14 mouse cellular contexts compared by ENCODE assay signal in the genomic region with DNA sequence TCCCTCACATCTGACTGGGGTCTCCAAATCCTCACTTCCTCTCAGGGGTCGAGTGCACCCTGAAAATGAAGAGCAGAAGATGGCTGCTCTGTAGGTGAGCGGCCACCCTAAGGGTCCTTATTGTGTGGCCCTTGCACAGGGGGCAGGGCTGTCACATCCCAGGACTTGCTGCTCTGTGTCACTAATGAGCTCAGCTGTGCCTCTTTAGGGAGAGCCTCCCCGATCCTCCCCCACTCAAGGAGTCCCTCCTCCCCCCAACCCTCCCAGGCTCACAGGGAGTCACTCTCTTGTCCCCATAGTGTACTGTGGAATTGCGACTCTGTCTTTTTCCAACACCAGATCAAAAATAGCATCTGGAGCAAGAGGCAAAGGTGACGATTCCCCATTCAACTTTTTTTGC.
DNase-seq lines count a peak whose midpoint lies in the region; ATAC-seq and TF ChIP-seq lines count a peak whose summit lies in the region.
"Had no signal": no experiment of that assay in that cellular context is flagged by ENCODE, and none has a peak within 500 bp of the region (broad histone marks: within the 10 kb centered on the region; RNA-seq: fewer than 3 reads in every experiment).

No protein-coding gene starts in this region.

- H3K9ac ChIP-seq in forebrain, embryonic 11.5 days (ENCODE audit: low read length), result no peak overlapping the region
- no peak overlapping the region for H3K9ac ChIP-seq in hindbrain, embryonic 11.5 days (ENCODE audit: low read depth, low read length)
- no peak overlapping the region for H3K9ac ChIP-seq in liver, adult 2 months (ENCODE audit: low read depth, low read length)
- H3K9ac ChIP-seq in liver, postnatal 0 days (replicated peaks), result no peak overlapping the region
- no peak overlapping the region for H3K9ac ChIP-seq in liver, embryonic 12.5 days
- H3K9ac ChIP-seq: liver, embryonic 13.5 days; stomach, embryonic 15.5 days had no signal

- no peaks in the 10 kb centered on the region for H3K36me3 ChIP-seq in forebrain, embryonic 11.5 days (ENCODE audit: control insufficient read depth, insufficient read depth, low read length)
- peaks cover 29% of the 10 kb centered on the region for H3K36me3 ChIP-seq in forebrain, embryonic 10.5 days (replicated peaks)
- H3K36me3 ChIP-seq in hindbrain, embryonic 11.5 days (ENCODE audit: control insufficient read depth, insufficient read depth, low read length), result no peaks in the 10 kb centered on the region
- H3K36me3 ChIP-seq in hindbrain, embryonic 10.5 days, result peaks cover 21% of the 10 kb centered on the region
- no peaks in the 10 kb centered on the region for H3K36me3 ChIP-seq in liver, adult 2 months (ENCODE audit: control insufficient read depth, insufficient read depth, low read length)
- no peaks in the 10 kb centered on the region for H3K36me3 ChIP-seq in liver, postnatal 0 days (replicated peaks; ENCODE audit: insufficient read depth, low read length)
- H3K36me3 ChIP-seq in liver, embryonic 12.5 days, result peaks cover 7% of the 10 kb centered on the region; the same call in 1 of the 2 replicates
- no peaks in the 10 kb centered on the region for H3K36me3 ChIP-seq in thymus, adult 2 months (ENCODE audit: control insufficient read depth, insufficient read depth, low read length)
- H3K36me3 ChIP-seq: liver, embryonic 13.5 days; stomach, embryonic 15.5 days had no signal

- H3K79me2 ChIP-seq in liver, adult 2 months (ENCODE audit: control insufficient read depth, insufficient read depth, low read length), result peaks cover 33% of the 10 kb centered on the region; the same call in 1 of the 2 replicates

- no peak overlapping the region for H3K4me3 ChIP-seq in forebrain, embryonic 11.5 days (ENCODE audit: low read depth, low read length)
- no peak overlapping the region for H3K4me3 ChIP-seq in forebrain, embryonic 10.5 days
- H3K4me3 ChIP-seq in hindbrain, embryonic 11.5 days (ENCODE audit: low read depth, low read length), result no peak overlapping the region
- no peak overlapping the region for H3K4me3 ChIP-seq in hindbrain, embryonic 10.5 days
- H3K4me3 ChIP-seq in liver, adult 2 months (ENCODE audit: insufficient read depth, low read depth, low read length), result no peak overlapping the region
- H3K4me3 ChIP-seq in liver, postnatal 0 days (ENCODE audit: low read depth, low read length), result no peak overlapping the region
- no peak overlapping the region for H3K4me3 ChIP-seq in liver, embryonic 12.5 days
- no peak overlapping the region for H3K4me3 ChIP-seq in thymus, adult 2 months (ENCODE audit: control insufficient read depth, insufficient read depth, low read length)
- H3K4me3 ChIP-seq: liver, embryonic 13.5 days; stomach, embryonic 15.5 days had no signal

- H3K4me1 ChIP-seq in forebrain, embryonic 11.5 days (replicated peaks; ENCODE audit: control insufficient read depth, insufficient read depth, low read length), result no peaks in the 10 kb centered on the region
- peaks cover 10% of the 10 kb centered on the region for H3K4me1 ChIP-seq in forebrain, embryonic 10.5 days
- H3K4me1 ChIP-seq in hindbrain, embryonic 11.5 days (replicated peaks; ENCODE audit: control insufficient read depth, insufficient read depth, low read length), result no peaks in the 10 kb centered on the region
- H3K4me1 ChIP-seq in hindbrain, embryonic 10.5 days (replicated peaks), result peaks cover 8% of the 10 kb centered on the region
- H3K4me1 ChIP-seq in liver, adult 2 months (ENCODE audit: control insufficient read depth, insufficient read depth, low read length), result peaks cover 6% of the 10 kb centered on the region; the same call in 1 of the 2 replicates
- no peaks in the 10 kb centered on the region for H3K4me1 ChIP-seq in liver, postnatal 0 days (ENCODE audit: insufficient read depth)
- peaks cover 14% of the 10 kb centered on the region; the same call in 1 of the 2 replicates for H3K4me1 ChIP-seq in liver, embryonic 12.5 days
- H3K4me1 ChIP-seq in thymus, adult 2 months (replicated peaks; ENCODE audit: control insufficient read depth, insufficient read depth, low read length), result no peaks in the 10 kb centered on the region

- TF ChIP-seq POLR2A in liver, adult 2 months (IDR thresholded peaks at IDR 0.05; ENCODE audit: extremely low read depth, insufficient read depth, low read length), result no peak
- TF ChIP-seq POLR2A in thymus, adult 2 months (IDR thresholded peaks at IDR 0.05; ENCODE audit: control insufficient read depth, extremely low read depth, insufficient read depth, low read length, poor library complexity), result no peak

- H3K9me3 ChIP-seq in forebrain, embryonic 11.5 days (ENCODE audit: control insufficient read depth, low read length), result no peaks in the 10 kb centered on the region
- no peaks in the 10 kb centered on the region for H3K9me3 ChIP-seq in forebrain, embryonic 10.5 days
- no peaks in the 10 kb centered on the region for H3K9me3 ChIP-seq in hindbrain, embryonic 11.5 days (ENCODE audit: control insufficient read depth, low read length)
- no peaks in the 10 kb centered on the region for H3K9me3 ChIP-seq in hindbrain, embryonic 10.5 days
- no peaks in the 10 kb centered on the region for H3K9me3 ChIP-seq in liver, postnatal 0 days (ENCODE audit: low read length)
- no peaks in the 10 kb centered on the region for H3K9me3 ChIP-seq in liver, embryonic 12.5 days (replicated peaks)
- H3K9me3 ChIP-seq: liver, embryonic 13.5 days; stomach, embryonic 15.5 days had no signal

- H3K4me2 ChIP-seq in forebrain, embryonic 11.5 days (ENCODE audit: low read depth, low read length, severe bottlenecking), result no peak overlapping the region
- H3K4me2 ChIP-seq in hindbrain, embryonic 11.5 days (replicated peaks; ENCODE audit: low read depth, low read length), result no peak overlapping the region
- H3K4me2 ChIP-seq in liver, postnatal 0 days (ENCODE audit: low read depth, low read length), result no peak overlapping the region
- H3K4me2 ChIP-seq in liver, embryonic 12.5 days, result no peak overlapping the region
- H3K4me2 ChIP-seq: liver, embryonic 13.5 days; midbrain, embryonic 11.5 days; stomach, embryonic 15.5 days had no signal

- WGBS in forebrain, embryonic 11.5 days, result 35% methylated on average over 5 of the region's 5 CpGs
- 48% methylated on average over 5 of the region's 5 CpGs for WGBS in forebrain, embryonic 10.5 days
- WGBS in hindbrain, embryonic 11.5 days, result 54% methylated on average over 5 of the region's 5 CpGs
- 54% methylated on average over 5 of the region's 5 CpGs for WGBS in hindbrain, embryonic 10.5 days
- 62% methylated on average over 5 of the region's 5 CpGs for WGBS in liver, adult 2 months
- 62% methylated on average over 5 of the region's 5 CpGs for WGBS in liver, postnatal 0 days (ENCODE audit: insufficient replicate concordance)
- 45% methylated on average over 5 of the region's 5 CpGs for WGBS in liver, embryonic 12.5 days (ENCODE audit: insufficient replicate concordance)
- 84% methylated on average over 5 of the region's 5 CpGs for WGBS in thymus, adult 2 months

- H3K27ac ChIP-seq in forebrain, embryonic 11.5 days (ENCODE audit: low read depth, low read length), result no peak overlapping the region
- no peak overlapping the region for H3K27ac ChIP-seq in forebrain, embryonic 10.5 days
- H3K27ac ChIP-seq in hindbrain, embryonic 11.5 days (ENCODE audit: low read depth, low read length), result no peak overlapping the region
- H3K27ac ChIP-seq in hindbrain, embryonic 10.5 days, result no peak overlapping the region
- H3K27ac ChIP-seq in liver, adult 2 months (replicated peaks; ENCODE audit: insufficient read depth, low read depth, low read length), result no peak overlapping the region
- no peak overlapping the region for H3K27ac ChIP-seq in liver, postnatal 0 days (ENCODE audit: low read depth)
- H3K27ac ChIP-seq in liver, embryonic 12.5 days, result no peak overlapping the region
- H3K27ac ChIP-seq in thymus, adult 2 months (ENCODE audit: control insufficient read depth, insufficient read depth, low read length), result no peak overlapping the region
- H3K27ac ChIP-seq: liver, embryonic 13.5 days; stomach, embryonic 15.5 days had no signal

- DNase-seq in forebrain, embryonic 11.5 days (ENCODE audit: low spot score), result no peak
- DNase-seq in forebrain, embryonic 10.5 days (ENCODE audit: extremely low spot score, low spot score), result no peak
- DNase-seq in hindbrain, embryonic 11.5 days (ENCODE audit: low spot score), result no peak
- no peak for DNase-seq in hindbrain, embryonic 10.5 days (ENCODE audit: low spot score)
- DNase-seq in liver, adult 2 months (ENCODE audit: extremely low read depth, low read depth, low spot score), result peak; percentile 45
- DNase-seq in liver, postnatal 0 days, result no peak
- no peak for DNase-seq in thymus, adult 2 months
- DNase-seq: cerebellum, adult 18-20 months; liver, embryonic 13.5 days; thymus, postnatal 36 days had no signal

- ATAC-seq in forebrain, embryonic 11.5 days (replicated peaks; ENCODE audit: low FRiP score), result peak; percentile 56; the same call in 1 of the 2 replicates
- ATAC-seq in hindbrain, embryonic 11.5 days (ENCODE audit: low FRiP score), result 0 out of 2 replicates have a peak, but pooled peaks have one; percentile 25
- no peak for ATAC-seq in liver, postnatal 0 days
- ATAC-seq in liver, embryonic 12.5 days, result 0 out of 2 replicates have a peak, but pooled peaks have one; percentile 35

- H3K27me3 ChIP-seq in forebrain, embryonic 11.5 days (ENCODE audit: control insufficient read depth, insufficient read depth, low read length), result no peaks in the 10 kb centered on the region
- H3K27me3 ChIP-seq in forebrain, embryonic 10.5 days (ENCODE audit: poor library complexity, severe bottlenecking), result no peaks in the 10 kb centered on the region
- H3K27me3 ChIP-seq in hindbrain, embryonic 11.5 days (ENCODE audit: control insufficient read depth, insufficient read depth, low read length), result no peaks in the 10 kb centered on the region
- H3K27me3 ChIP-seq in hindbrain, embryonic 10.5 days (ENCODE audit: insufficient read depth, poor library complexity, severe bottlenecking), result no peaks in the 10 kb centered on the region
- H3K27me3 ChIP-seq in liver, adult 2 months (ENCODE audit: control insufficient read depth, insufficient read depth, low read length), result no peaks in the 10 kb centered on the region
- no peaks in the 10 kb centered on the region for H3K27me3 ChIP-seq in liver, postnatal 0 days (ENCODE audit: insufficient read depth, low read length)
- no peaks in the 10 kb centered on the region for H3K27me3 ChIP-seq in liver, embryonic 12.5 days (replicated peaks)
- no peaks in the 10 kb centered on the region for H3K27me3 ChIP-seq in thymus, adult 2 months (ENCODE audit: control insufficient read depth, insufficient read depth, low read length)
- H3K27me3 ChIP-seq: liver, embryonic 13.5 days; Patski; stomach, embryonic 15.5 days had no signal

- no peak for TF ChIP-seq EP300 in liver, postnatal 0 days (IDR thresholded peaks at IDR 0.05; ENCODE audit: low read depth)

- no peak for TF ChIP-seq CTCF in liver, adult 2 months (IDR thresholded peaks at IDR 0.05; ENCODE audit: low read depth, low read length)
- TF ChIP-seq CTCF in liver, postnatal 0 days (IDR thresholded peaks at IDR 0.05; ENCODE audit: low read depth), result no peak
- TF ChIP-seq CTCF in thymus, adult 2 months (IDR thresholded peaks at IDR 0.05; ENCODE audit: borderline replicate concordance, control insufficient read depth, extremely low read depth, insufficient read depth, low read length, poor library complexity), result no peak
